Mouse (Mus musculus): ENCODE measurements around the gene Mbnl2. TPM values are rescaled to one million over a fixed set of nuclear protein-coding genes. Genes with fewer than 3 reads are reported as not detected.

The Mbnl2 gene
- polyA plus RNA-seq, 1 experiment from 2014 or later = 39.2 TPM

GRCm38 (mm10) chr14:120399614-120400013 lies 124.1 kb downstream of the Mbnl2 start:
- DNase-seq (ENCODE audit: low spot score) (no peak), ATAC-seq (replicated peaks; ENCODE audit: low FRiP score) (no peak)
- Histone ChIP-seq H3K4me2 (ENCODE audit: low read depth, low read length, severe bottlenecking) (no peak overlapping the region), H3K9ac (ENCODE audit: low read length) (no peak overlapping the region), H3K27ac (ENCODE audit: low read depth, low read length) (no peak overlapping the region), H3K36me3 (ENCODE audit: control insufficient read depth, insufficient read depth, low read length) (no peaks in the 10 kb centered on the region), H3K27me3 (ENCODE audit: control insufficient read depth, insufficient read depth, low read length) (no peaks in the 10 kb centered on the region), H3K4me3 (ENCODE audit: low read depth, low read length) (no peak overlapping the region), H3K4me1 (replicated peaks; ENCODE audit: control insufficient read depth, insufficient read depth, low read length) (no peaks in the 10 kb centered on the region), H3K9me3 (ENCODE audit: control insufficient read depth, low read length) (no peaks in the 10 kb centered on the region)
- 88% methylated on average over 6 of the region's 6 CpGs for WGBS

- Histone ChIP-seq H3K9me3 (ENCODE audit: control insufficient read depth, low read length) (no peaks in the 10 kb centered on the region), H3K36me3 (ENCODE audit: control insufficient read depth, insufficient read depth, low read length) (no peaks in the 10 kb centered on the region), H3K27ac (ENCODE audit: low read depth, low read length) (no peak overlapping the region), H3K27me3 (ENCODE audit: control insufficient read depth, insufficient read depth, low read length) (no peaks in the 10 kb centered on the region), H3K9ac (ENCODE audit: low read length) (no peak overlapping the region), H3K4me2 (ENCODE audit: low read depth, low read length, severe bottlenecking) (no peak overlapping the region), H3K4me1 (replicated peaks; ENCODE audit: control insufficient read depth, insufficient read depth, low read length) (no peaks in the 10 kb centered on the region), H3K4me3 (ENCODE audit: low read depth, low read length) (no peak overlapping the region)
- 97% methylated on average over 15 of the region's 15 CpGs for WGBS
- no peak for DNase-seq (ENCODE audit: low spot score)
- ATAC-seq (replicated peaks; ENCODE audit: low FRiP score) = no peak
Observed at GRCm38 (mm10) chr14:120401158-120401557, 125.7 kb downstream of the Mbnl2 start.

- H3K27me3 ChIP-seq (ENCODE audit: control insufficient read depth, insufficient read depth, low read length) = no peaks in the 10 kb centered on the region
- no peak overlapping the region for H3K9ac ChIP-seq (ENCODE audit: low read length)
- ATAC-seq (replicated peaks; ENCODE audit: low FRiP score) = no peak
- H3K4me1 ChIP-seq (replicated peaks; ENCODE audit: control insufficient read depth, insufficient read depth, low read length) = no peaks in the 10 kb centered on the region
- no peaks in the 10 kb centered on the region for H3K9me3 ChIP-seq (ENCODE audit: control insufficient read depth, low read length)
- DNase-seq (ENCODE audit: low spot score) = no peak
- no peak overlapping the region for H3K4me3 ChIP-seq (ENCODE audit: low read depth, low read length)
- no peak overlapping the region for H3K27ac ChIP-seq (ENCODE audit: low read depth, low read length)
- 95% methylated on average over 9 of the region's 9 CpGs for WGBS
- H3K4me2 ChIP-seq (ENCODE audit: low read depth, low read length, severe bottlenecking) = no peak overlapping the region
- no peaks in the 10 kb centered on the region for H3K36me3 ChIP-seq (ENCODE audit: control insufficient read depth, insufficient read depth, low read length)
Observed at GRCm38 (mm10) chr14:120402715-120403114, 127.2 kb downstream of the Mbnl2 start.

- Histone ChIP-seq H3K4me2 (ENCODE audit: low read depth, low read length, severe bottlenecking) (no peak overlapping the region), H3K27me3 (ENCODE audit: control insufficient read depth, insufficient read depth, low read length) (no peaks in the 10 kb centered on the region), H3K36me3 (ENCODE audit: control insufficient read depth, insufficient read depth, low read length) (no peaks in the 10 kb centered on the region), H3K27ac (ENCODE audit: low read depth, low read length) (no peak overlapping the region), H3K4me3 (ENCODE audit: low read depth, low read length) (no peak overlapping the region), H3K9ac (ENCODE audit: low read length) (no peak overlapping the region), H3K9me3 (ENCODE audit: control insufficient read depth, low read length) (no peaks in the 10 kb centered on the region), H3K4me1 (replicated peaks; ENCODE audit: control insufficient read depth, insufficient read depth, low read length) (no peaks in the 10 kb centered on the region)
- ATAC-seq (replicated peaks; ENCODE audit: low FRiP score) = no peak
- no peak for DNase-seq (ENCODE audit: low spot score)
- WGBS = 96% methylated on average over 7 of the region's 7 CpGs
Observed at GRCm38 (mm10) chr14:120404364-120404763, 128.9 kb downstream of the Mbnl2 start.

- ATAC-seq (replicated peaks; ENCODE audit: low FRiP score) (no peak), DNase-seq (ENCODE audit: low spot score) (no peak)
- H3K4me1 ChIP-seq (replicated peaks; ENCODE audit: control insufficient read depth, insufficient read depth, low read length) = no peaks in the 10 kb centered on the region
- no peak overlapping the region for H3K9ac ChIP-seq (ENCODE audit: low read length)
- H3K27me3 ChIP-seq (ENCODE audit: control insufficient read depth, insufficient read depth, low read length) = no peaks in the 10 kb centered on the region
- no peaks in the 10 kb centered on the region for H3K36me3 ChIP-seq (ENCODE audit: control insufficient read depth, insufficient read depth, low read length)
- no peak overlapping the region for H3K4me3 ChIP-seq (ENCODE audit: low read depth, low read length)
- H3K4me2 ChIP-seq (ENCODE audit: low read depth, low read length, severe bottlenecking) = no peak overlapping the region
- WGBS = 89% methylated on average over 17 of the region's 17 CpGs
- H3K27ac ChIP-seq (ENCODE audit: low read depth, low read length) = no peak overlapping the region
- no peaks in the 10 kb centered on the region for H3K9me3 ChIP-seq (ENCODE audit: control insufficient read depth, low read length)
Observed at GRCm38 (mm10) chr14:120404811-120405582, 129.5 kb downstream of the Mbnl2 start.

GRCm38 (mm10) chr14:120405597-120405996 lies 130.1 kb downstream of the Mbnl2 start:
- no peak for ATAC-seq (replicated peaks; ENCODE audit: low FRiP score)
- no peaks in the 10 kb centered on the region for H3K27me3 ChIP-seq (ENCODE audit: control insufficient read depth, insufficient read depth, low read length)

GRCm38 (mm10) chr14:120406271-120406670 lies 130.8 kb downstream of the Mbnl2 start:
- no peak for DNase-seq (ENCODE audit: low spot score)
- H3K4me3 ChIP-seq (ENCODE audit: low read depth, low read length) = no peak overlapping the region
- H3K4me1 ChIP-seq (replicated peaks; ENCODE audit: control insufficient read depth, insufficient read depth, low read length) = no peaks in the 10 kb centered on the region
- H3K27me3 ChIP-seq (ENCODE audit: control insufficient read depth, insufficient read depth, low read length) = no peaks in the 10 kb centered on the region
- WGBS = 86% methylated on average over 6 of the region's 6 CpGs
- H3K9ac ChIP-seq (ENCODE audit: low read length) = no peak overlapping the region
- no peak for ATAC-seq (replicated peaks; ENCODE audit: low FRiP score)
- no peak overlapping the region for H3K27ac ChIP-seq (ENCODE audit: low read depth, low read length)
- H3K4me2 ChIP-seq (ENCODE audit: low read depth, low read length, severe bottlenecking) = no peak overlapping the region
- H3K9me3 ChIP-seq (ENCODE audit: control insufficient read depth, low read length) = no peaks in the 10 kb centered on the region
- no peaks in the 10 kb centered on the region for H3K36me3 ChIP-seq (ENCODE audit: control insufficient read depth, insufficient read depth, low read length)

More at GRCm38 (mm10) chr14:120405597-120405996, 130.1 kb downstream of the Mbnl2 start:
- H3K36me3 ChIP-seq (ENCODE audit: control insufficient read depth, insufficient read depth, low read length) = no peaks in the 10 kb centered on the region
- no peaks in the 10 kb centered on the region for H3K4me1 ChIP-seq (replicated peaks; ENCODE audit: control insufficient read depth, insufficient read depth, low read length)
- H3K9me3 ChIP-seq (ENCODE audit: control insufficient read depth, low read length) = no peaks in the 10 kb centered on the region
- no peak for DNase-seq (ENCODE audit: low spot score)
- H3K4me3 ChIP-seq (ENCODE audit: low read depth, low read length) = no peak overlapping the region
- no peak overlapping the region for H3K9ac ChIP-seq (ENCODE audit: low read length)
- H3K27ac ChIP-seq (ENCODE audit: low read depth, low read length) = no peak overlapping the region
- no peak overlapping the region for H3K4me2 ChIP-seq (ENCODE audit: low read depth, low read length, severe bottlenecking)
- WGBS = 88% methylated on average over 3 of the region's 3 CpGs

- no peak for DNase-seq (ENCODE audit: low spot score)
- Histone ChIP-seq H3K9me3 (ENCODE audit: control insufficient read depth, low read length) (no peaks in the 10 kb centered on the region), H3K4me1 (replicated peaks; ENCODE audit: control insufficient read depth, insufficient read depth, low read length) (no peaks in the 10 kb centered on the region), H3K27me3 (ENCODE audit: control insufficient read depth, insufficient read depth, low read length) (no peaks in the 10 kb centered on the region), H3K4me2 (ENCODE audit: low read depth, low read length, severe bottlenecking) (no peak overlapping the region), H3K36me3 (ENCODE audit: control insufficient read depth, insufficient read depth, low read length) (no peaks in the 10 kb centered on the region), H3K27ac (ENCODE audit: low read depth, low read length) (no peak overlapping the region), H3K9ac (ENCODE audit: low read length) (no peak overlapping the region), H3K4me3 (ENCODE audit: low read depth, low read length) (no peak overlapping the region)
- ATAC-seq (replicated peaks; ENCODE audit: low FRiP score) = no peak
- 88% methylated on average over 8 of the region's 8 CpGs for WGBS
Observed at GRCm38 (mm10) chr14:120406820-120407219, 131.4 kb downstream of the Mbnl2 start.

- Histone ChIP-seq H3K27ac (ENCODE audit: low read depth, low read length) (no peak overlapping the region), H3K4me2 (ENCODE audit: low read depth, low read length, severe bottlenecking) (no peak overlapping the region), H3K4me3 (ENCODE audit: low read depth, low read length) (no peak overlapping the region), H3K36me3 (ENCODE audit: control insufficient read depth, insufficient read depth, low read length) (no peaks in the 10 kb centered on the region), H3K4me1 (replicated peaks; ENCODE audit: control insufficient read depth, insufficient read depth, low read length) (no peaks in the 10 kb centered on the region), H3K27me3 (ENCODE audit: control insufficient read depth, insufficient read depth, low read length) (no peaks in the 10 kb centered on the region), H3K9me3 (ENCODE audit: control insufficient read depth, low read length) (no peaks in the 10 kb centered on the region), H3K9ac (ENCODE audit: low read length) (no peak overlapping the region)
- ATAC-seq (replicated peaks; ENCODE audit: low FRiP score) (no peak), DNase-seq (ENCODE audit: low spot score) (no peak)
- 92% methylated on average over 10 of the region's 10 CpGs for WGBS
Observed at GRCm38 (mm10) chr14:120409854-120410253, 134.4 kb downstream of the Mbnl2 start.

Data from forebrain, embryonic 11.5 days (tissue).